Mouse (Mus musculus) common myeloid progenitor, adult 5-6 weeks (primary cell): ENCODE measurements at regions not wholly inside any gene's neighbourhood (a gene's known extent, or its start where the extent isn't known, plus 50 kb on each side); places are given as distances from the start of the nearest gene placed in this dataset.

Source experiments
- ATAC-seq: replicated peaks from 2 replicates; pipeline ENCODE4 v1.8.0; 2016; ENCODE audit warnings: low read depth, mild to moderate bottlenecking, moderate TSS enrichment, inconsistent platforms; ENCODE audit not compliant: poor library complexity, severe bottlenecking

- ATAC-seq, result no peak
These were observed 57.6 kb upstream of the Myb start for GRCm38 (mm10) chr10:21218431-21218830.

DNA sequence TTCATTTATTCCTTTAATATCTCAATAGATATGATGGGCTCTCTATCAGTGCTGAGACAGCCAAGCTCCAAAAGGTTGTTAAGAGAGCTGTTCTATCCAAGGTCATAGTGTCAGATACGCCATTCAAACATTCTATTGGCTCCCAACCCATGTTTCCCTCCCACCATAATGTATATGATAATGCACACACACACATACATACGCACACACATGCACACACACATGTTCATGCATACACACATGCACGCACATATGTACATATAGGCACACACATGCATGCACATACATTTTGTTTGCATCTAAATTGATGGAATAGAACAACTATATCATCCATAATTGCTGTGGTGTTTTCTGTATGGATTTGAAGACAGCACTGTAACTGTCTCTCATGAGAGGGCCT lies 60.0 kb upstream of the Myb start:
- 0 out of 2 replicates have a peak, but pooled peaks have one; percentile 3 for ATAC-seq

DNA sequence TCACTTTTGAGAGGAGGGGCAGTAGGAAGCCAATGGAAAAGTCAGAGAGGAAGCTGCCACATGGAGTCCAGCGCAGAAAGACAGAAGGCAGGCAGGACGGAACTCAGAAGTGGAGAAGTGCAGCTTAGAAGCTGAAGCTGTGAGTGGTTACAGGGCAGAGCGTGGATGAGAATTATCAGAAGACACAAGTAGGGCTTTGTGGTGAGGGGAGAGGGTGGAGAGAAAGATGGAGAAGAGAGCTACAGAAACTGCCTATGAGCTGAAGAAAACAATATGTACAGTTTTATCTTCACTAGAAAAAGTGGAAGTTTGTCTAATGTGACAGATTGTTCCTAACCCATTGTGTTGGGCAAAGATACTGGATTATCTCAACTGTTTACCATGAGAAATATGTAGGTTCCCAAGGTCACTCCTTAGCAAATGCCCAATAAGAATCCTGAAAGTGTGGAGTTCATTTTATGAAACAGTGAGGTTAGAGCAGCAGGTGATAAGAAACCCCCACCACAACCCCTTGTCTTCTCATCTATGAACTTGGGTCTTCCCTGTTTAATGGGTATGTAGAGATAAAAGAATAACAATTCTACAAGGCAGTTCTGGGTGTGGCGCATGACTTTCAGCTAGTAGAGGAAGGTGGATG lies 60.6 kb upstream of the Myb start:
- peak; percentile 88 for ATAC-seq

GRCm38 (mm10) chr10:21222104-21223034 lies 61.6 kb upstream of the Myb start:
- ATAC-seq, result no peak

DNA sequence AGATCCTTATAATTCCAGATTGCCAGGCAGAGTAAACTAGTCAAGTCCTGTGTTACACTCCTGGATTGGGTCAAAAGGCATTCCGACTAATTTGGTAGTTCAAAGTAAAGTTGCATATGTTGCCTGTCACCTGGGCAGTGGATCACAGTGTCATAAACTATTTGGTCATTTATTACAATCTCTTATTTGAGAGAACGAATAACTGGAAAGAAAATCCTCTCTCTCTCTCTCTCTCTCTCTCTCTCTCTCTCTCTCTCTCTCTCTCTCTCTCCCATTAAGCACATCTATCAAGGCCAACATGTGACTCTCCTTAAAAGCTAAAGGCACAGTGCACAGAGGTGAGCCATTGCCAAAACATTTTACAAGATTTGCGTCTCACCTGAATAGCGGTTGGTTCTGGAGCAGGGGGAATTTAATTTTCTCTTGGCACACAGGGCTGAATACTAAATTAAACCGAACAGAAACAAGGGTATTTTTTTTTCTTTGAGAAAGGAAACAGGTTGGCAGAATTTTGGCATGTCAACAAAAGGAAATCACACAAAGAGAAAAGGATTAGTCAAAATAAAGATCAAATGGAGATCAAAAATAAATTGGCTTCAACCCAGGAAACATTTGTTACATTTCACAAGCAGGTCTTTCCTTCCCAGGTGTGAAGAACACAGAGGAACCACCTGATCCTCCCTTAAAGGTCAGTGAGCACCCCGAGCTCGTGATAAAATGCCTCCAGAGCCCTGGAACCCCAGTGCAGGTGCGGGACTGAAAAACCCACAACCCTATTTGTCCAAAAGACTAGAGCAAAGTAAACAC lies 62.5 kb upstream of the Myb start:
- no peak for ATAC-seq

- ATAC-seq, result no peak
These were observed 63.4 kb upstream of the Myb start for GRCm38 (mm10) chr10:21224229-21224628.

GRCm38 (mm10) chr10:21226210-21226609 lies 65.4 kb upstream of the Myb start:
- ATAC-seq, result no peak

DNA sequence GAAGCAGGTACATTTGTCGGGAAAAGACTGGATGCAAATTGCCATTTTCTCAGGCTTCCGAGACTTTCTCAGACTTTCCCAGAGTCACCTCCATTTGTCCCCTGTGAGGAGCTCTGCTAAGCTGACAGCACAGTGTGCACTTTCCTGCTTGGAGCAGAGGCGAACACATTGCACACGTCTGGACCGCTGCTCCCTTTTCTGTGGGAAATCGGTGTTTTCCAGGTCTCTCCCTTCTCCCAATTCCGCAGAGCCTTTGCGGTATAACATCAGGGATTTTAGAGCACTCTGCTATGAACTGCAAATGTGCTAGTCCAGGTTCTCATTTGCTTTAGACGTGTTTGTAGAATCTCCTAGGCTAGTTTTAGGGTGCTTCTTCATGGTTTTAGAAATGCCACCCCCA lies 67.0 kb upstream of the Myb start:
- ATAC-seq, result no peak

- peak; percentile 93 for ATAC-seq
These were observed 67.2 kb upstream of the Hbs1l start for GRCm38 (mm10) chr10:21228557-21228956.

DNA sequence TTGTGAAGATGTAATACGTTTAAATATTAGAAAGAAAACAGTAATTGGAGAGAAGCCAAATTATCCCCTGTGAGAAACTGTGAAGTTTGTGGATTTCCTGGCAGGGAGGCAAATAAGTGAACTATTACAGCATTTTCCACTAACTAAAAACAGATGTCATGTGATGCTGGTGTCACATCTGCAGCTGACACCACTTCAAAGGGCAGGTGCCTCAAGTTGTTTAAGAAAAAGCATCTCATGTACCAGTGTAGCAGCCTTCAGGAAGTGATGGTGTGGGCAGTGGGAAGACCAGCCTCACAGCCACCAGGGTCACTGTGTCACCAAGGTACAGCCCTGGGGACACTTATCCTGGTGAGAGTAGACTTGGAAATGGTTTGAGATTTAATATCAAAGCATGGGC lies 60.6 kb upstream of the Hbs1l start:
- no peak for ATAC-seq

DNA sequence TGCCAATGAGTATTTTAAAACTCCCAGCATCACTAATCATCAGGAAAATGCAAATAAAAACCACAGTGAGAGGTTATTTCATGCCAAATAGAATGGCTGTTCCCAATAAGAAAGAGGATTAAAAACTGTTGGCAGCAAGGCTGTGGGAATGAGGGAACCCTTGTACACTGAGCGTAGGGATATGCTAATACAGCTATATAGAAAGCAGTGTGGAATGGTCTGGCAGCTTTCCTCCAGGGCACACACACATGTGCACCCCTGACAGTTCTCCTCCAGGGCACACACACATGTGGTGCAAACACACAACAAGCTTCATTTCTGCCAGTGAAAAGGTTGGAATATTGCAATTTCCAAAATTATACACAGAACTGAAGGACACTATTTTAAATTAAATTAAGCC lies 58.8 kb upstream of the Hbs1l start:
- no peak for ATAC-seq

DNA sequence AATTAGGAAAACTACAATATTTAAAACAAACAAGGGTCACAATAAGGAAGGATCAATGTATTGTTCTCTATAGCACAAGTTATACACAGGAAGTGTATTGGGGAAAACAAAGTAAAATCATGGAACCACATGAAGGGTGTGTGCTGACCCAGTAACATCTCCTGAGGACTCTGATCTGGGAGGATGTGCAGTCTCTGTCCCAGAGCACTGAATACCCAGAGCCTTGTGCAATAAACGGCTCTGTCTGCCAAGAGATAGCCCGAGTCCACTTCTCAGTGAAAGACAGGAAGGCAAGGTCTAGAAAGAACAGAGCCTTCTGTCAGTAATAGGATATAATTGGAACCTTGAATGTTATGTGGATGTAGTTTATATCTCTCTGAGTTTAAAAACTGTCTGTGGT lies 56.3 kb upstream of the Hbs1l start:
- no peak for ATAC-seq

DNA sequence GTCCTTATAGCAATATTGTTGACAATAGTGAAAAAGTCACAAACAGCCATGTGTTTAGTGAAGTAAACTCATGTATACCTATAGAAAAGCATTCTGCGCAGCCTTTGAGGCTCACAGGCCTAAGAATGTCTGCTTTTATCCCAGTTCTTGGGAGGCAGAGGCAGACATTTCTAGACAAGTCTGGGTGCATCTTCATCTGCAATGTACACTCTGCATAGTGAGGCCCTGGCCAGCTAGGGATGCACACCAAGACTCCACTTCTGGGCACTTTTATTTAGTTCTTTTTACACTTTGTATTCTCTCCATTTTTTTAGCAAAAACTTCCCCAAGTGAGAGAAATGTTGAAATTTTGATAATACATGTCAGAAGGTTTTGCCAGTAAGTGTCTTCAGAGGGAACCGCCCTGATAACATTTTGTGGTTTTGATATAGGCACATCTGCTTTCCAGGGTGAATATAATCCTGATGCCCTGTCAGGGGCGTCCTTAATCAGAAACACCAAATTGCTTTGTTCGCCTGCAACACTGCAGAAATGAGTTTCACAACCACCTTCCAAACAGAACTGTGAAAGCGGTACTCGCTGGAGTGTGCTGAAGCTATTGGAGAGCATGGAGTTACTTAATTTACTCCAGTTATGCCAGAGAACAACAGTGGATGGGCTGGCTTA lies 54.1 kb upstream of the Hbs1l start:
- peak; percentile 78 for ATAC-seq

- no peak for ATAC-seq
These were observed 53.1 kb upstream of the Hbs1l start for GRCm38 (mm10) chr10:21242471-21243231.

DNA sequence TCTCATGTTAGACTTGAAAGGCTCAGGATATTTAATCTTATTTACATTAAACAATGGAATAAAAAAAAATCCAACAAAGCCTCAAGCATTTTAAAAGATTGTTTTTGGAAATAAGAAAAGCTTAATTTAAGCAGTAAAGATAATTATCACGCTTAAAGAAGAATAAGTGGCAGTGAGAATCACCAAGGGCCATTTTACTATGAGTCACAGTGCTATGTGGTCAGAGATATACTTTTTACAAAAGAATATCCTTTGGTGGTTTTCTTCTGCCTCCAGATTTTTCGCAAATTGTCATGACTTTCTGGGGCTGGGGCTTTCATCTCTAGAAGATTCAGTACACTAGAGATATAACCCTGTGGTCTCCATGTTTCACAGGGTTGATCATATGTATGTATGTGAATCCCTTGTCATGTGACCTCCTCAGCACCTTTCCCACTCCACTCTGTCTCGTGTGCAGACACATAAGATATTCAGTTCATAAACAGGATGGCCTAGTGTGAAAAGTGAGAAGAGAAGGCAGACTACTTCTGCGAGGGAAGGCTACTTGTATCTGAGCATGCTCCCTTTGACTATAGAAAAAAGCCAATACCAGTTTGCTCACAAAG lies 50.8 kb upstream of the Hbs1l start:
- no peak for ATAC-seq

DNA sequence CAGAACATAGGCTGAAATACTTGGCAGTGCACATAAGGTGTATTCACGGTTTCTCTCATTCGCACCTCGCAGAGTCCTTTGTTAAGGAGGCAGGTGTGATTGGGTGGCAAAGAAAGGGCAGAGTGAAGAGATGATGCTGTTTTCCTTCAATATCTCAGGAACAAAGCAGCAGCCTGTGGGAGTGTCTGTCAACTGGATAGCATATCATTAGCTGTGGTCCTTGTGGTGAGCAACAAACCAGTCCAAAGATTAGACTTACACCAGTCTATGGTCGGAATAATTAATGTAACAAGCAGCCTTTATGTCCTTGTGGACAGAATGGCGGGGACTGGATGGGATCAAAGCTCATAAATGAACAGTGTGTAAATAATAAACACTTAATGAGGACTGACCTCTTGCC lies 50.2 kb upstream of the Hbs1l start:
- peak; percentile 35; the same call in 1 of the 2 replicates for ATAC-seq
